Mouse (Mus musculus) heart, embryonic 11.5 days (tissue): ENCODE measurements around the gene Cir1. TPM values are rescaled to one million over a fixed set of nuclear protein-coding genes. Genes with fewer than 3 reads are reported as not detected.

ENCODE experiments used
- ATAC-seq: fragments of 200-750 bp; cut with Nextera tagmentation; replicated peaks from 2 replicates; pipeline ENCODE4 v1.8.0; 2017; ENCODE audit warnings: moderate library complexity; ENCODE audit not compliant: insufficient number of reproducible peaks, low FRiP score, low TSS enrichment
- H3K27ac ChIP-seq: fragments of 300-500 bp; sonication (generic); 2 replicates; pipeline ENCODE4 v1.5.1; 2014; ENCODE audit warnings: mild to moderate bottlenecking, low read depth, low read length
- H3K27me3 ChIP-seq: fragments of 300-500 bp; sonication (generic); 2 replicates; pipeline ENCODE4 v1.6.1; 2014; ENCODE audit warnings: mild to moderate bottlenecking, low read length, mixed read lengths; ENCODE audit not compliant: control insufficient read depth, insufficient read depth
- H3K36me3 ChIP-seq: fragments of 300-500 bp; sonication (generic); 2 replicates; pipeline ENCODE4 v1.6.1; 2014; ENCODE audit warnings: mild to moderate bottlenecking, low read length, moderate library complexity, mixed read lengths; ENCODE audit not compliant: control insufficient read depth, insufficient read depth
- H3K4me1 ChIP-seq: fragments of 300-500 bp; sonication (generic); 2 replicates; pipeline ENCODE4 v1.6.1; 2014; ENCODE audit warnings: low read length; ENCODE audit not compliant: control insufficient read depth, insufficient read depth
- H3K4me2 ChIP-seq: fragments of 300-500 bp; sonication (generic); 2 replicates; pipeline ENCODE4 v1.6.1; 2014; ENCODE audit warnings: mild to moderate bottlenecking, moderate library complexity
- H3K4me3 ChIP-seq: fragments of 300-500 bp; sonication (generic); 2 replicates; pipeline ENCODE4 v1.5.1; 2014; ENCODE audit warnings: low read depth, low read length
- H3K9ac ChIP-seq: fragments of 300-500 bp; sonication (generic); 2 replicates; pipeline ENCODE4 v1.6.1; 2014; ENCODE audit warnings: mild to moderate bottlenecking, low read depth, low read length, moderate library complexity
- H3K9me3 ChIP-seq: fragments of 300-500 bp; sonication (generic); replicated peaks from 2 replicates; pipeline ENCODE4 v1.6.1; 2016; ENCODE audit warnings: low read length; ENCODE audit not compliant: control insufficient read depth
- WGBS: fragments of 180-500 bp; shearing (Covaris S2); extraction: QIAGEN DNeasy Blood & Tissue Kit; methylation state at CpG from one replicate; pipeline ENCODE4 v1.1.7; 2014; ENCODE audit not compliant: insufficient replicate concordance; 5-methylcytosine and 5-hydroxymethylcytosine counted together
- polyA plus RNA-seq: library from polyadenylated mRNA; unstranded; fragments of >200 nt; fragmentation: Nextera tagmentation; extraction: Ambion mirVana; gene quantifications from 2 replicates; pipeline ENCODE4 v1.2.1, GENCODE M21; 2014

Gene Cir1
- polyA plus RNA-seq, 1 experiment from 2014 or later, result 17.6 TPM

DNA sequence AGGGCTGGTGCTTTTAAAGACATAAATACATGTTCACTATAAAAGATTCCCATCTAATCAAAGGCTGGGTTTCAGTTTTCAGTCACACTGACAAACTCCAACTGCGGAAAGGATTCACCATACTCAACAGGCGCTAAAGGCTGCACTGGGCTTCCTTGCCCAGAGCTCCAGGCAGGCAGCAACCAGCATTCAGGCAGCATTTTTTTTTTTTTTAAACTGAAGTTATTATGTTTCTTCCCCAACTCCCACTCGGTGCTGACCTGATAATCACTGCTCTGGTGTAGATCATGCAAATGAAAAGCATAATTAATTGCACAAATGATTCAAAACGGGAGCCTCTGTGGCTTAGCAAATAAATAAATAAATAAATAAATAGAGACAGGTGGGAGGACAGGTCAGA is 44.7 kb downstream of the Cir1 start:
- ATAC-seq, result no peak
- Histone ChIP-seq H3K4me1 (peaks cover 23% of the 10 kb centered on the region; the same call in 1 of the 2 replicates), H3K4me3 (no peak overlapping the region), H3K36me3 (no peaks in the 10 kb centered on the region), H3K9ac (no peak overlapping the region), H3K4me2 (no peak overlapping the region), H3K27ac (no peak overlapping the region), H3K27me3 (peaks cover 86% of the 10 kb centered on the region), H3K9me3 (no peaks in the 10 kb centered on the region)
- 5% methylated on average over 4 of the region's 4 CpGs for WGBS

DNA sequence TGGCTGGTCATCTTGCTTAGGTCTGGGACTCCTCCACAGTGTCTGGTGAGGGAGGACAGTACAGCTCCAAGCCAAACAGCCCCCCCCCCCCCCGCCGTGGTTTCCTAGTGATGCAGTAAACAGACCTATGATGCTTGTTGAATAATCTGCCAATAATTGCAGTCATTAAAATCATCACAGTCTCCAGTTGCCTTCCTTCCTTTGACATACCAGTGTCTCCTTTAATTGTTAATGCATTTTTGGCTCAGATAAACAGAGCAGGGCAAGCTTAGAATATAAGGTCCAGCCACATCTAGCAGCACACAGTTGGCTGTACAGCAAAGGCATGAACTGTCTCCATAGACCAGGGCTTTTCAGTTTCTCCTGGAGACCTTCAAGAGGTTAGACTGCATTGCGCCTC is 45.3 kb downstream of the Cir1 start:
- 29% methylated on average over 3 of the region's 3 CpGs for WGBS

DNA sequence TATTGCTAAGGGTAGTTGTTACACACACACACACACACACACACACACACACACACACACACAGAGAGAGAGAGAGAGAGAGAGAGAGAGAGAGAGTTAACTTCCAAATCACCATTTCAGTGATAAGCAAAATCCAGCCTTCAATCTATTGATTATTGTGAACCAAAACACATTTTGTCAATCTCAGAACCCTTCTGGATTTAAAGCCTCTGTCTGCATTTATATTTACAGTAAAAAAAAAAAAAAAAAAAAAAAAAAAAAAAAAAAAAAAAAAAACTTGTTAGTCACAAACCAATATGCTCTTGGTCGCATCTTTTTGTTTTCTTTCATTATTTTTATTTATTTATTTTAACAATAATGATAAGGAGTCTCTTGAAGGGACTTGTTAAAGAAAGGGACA is 45.9 kb downstream of the Cir1 start:
- Histone ChIP-seq H3K9me3 (no peaks in the 10 kb centered on the region), H3K9ac (no peak overlapping the region), H3K4me3 (no peak overlapping the region), H3K36me3 (no peaks in the 10 kb centered on the region), H3K4me1 (peaks cover 16% of the 10 kb centered on the region; the same call in 1 of the 2 replicates), H3K27me3 (peaks cover 82% of the 10 kb centered on the region), H3K4me2 (no peak overlapping the region), H3K27ac (no peak overlapping the region)
- 23% methylated on average over 1 of the region's 1 CpGs for WGBS
- no peak for ATAC-seq

More for the DNA sequence above, 45.3 kb downstream of the Cir1 start:
- Histone ChIP-seq H3K36me3 (no peaks in the 10 kb centered on the region), H3K4me1 (peaks cover 19% of the 10 kb centered on the region; the same call in 1 of the 2 replicates), H3K9ac (no peak overlapping the region), H3K4me2 (no peak overlapping the region), H3K4me3 (no peak overlapping the region), H3K9me3 (no peaks in the 10 kb centered on the region), H3K27ac (no peak overlapping the region), H3K27me3 (peaks cover 86% of the 10 kb centered on the region)
- ATAC-seq, result no peak

DNA sequence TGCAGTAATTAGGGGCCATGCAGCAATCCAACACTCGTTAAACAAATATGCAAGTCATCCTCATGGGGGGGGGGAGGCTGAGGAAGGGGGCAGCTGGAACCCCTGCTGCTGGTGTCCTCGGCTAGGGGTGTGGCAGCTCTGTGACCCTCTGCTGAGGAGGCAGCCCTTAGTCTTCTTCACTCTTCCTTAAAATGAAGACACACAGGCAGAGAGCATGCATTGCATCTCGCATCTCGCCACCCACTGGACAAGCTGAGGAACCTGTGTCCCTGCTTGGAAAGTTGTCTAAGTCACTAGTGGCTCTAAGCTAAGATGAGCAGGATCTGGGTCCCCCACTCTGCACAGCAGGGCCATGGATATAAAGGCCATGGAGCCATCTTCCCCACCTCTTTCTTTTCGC is 46.5 kb downstream of the Cir1 start:
- Histone ChIP-seq H3K4me2 (no peak overlapping the region), H3K36me3 (no peaks in the 10 kb centered on the region), H3K9me3 (no peaks in the 10 kb centered on the region), H3K9ac (no peak overlapping the region), H3K4me1 (peaks cover 16% of the 10 kb centered on the region; the same call in 1 of the 2 replicates), H3K27ac (no peak overlapping the region), H3K27me3 (peaks cover 76% of the 10 kb centered on the region), H3K4me3 (no peak overlapping the region)
- no peak for ATAC-seq
- whole genome bisulfite sequencing, result 9% methylated on average over 5 of the region's 5 CpGs

- ATAC-seq, result no peak; the same call in 1 of the 2 replicates
- Histone ChIP-seq H3K9ac (no peak overlapping the region), H3K4me3 (peak overlapping the region; percentile 54), H3K36me3 (no peaks in the 10 kb centered on the region), H3K27me3 (peaks cover 63% of the 10 kb centered on the region), H3K27ac (no peak overlapping the region), H3K4me2 (peak overlapping the region; percentile 92), H3K9me3 (no peaks in the 10 kb centered on the region), H3K4me1 (peaks cover 12% of the 10 kb centered on the region; the same call in 1 of the 2 replicates)
- WGBS, result 3% methylated on average over 11 of the region's 11 CpGs
Measured at GRCm38 (mm10) chr2:73264611-73265195, 47.8 kb downstream of the Cir1 start.

- H3K4me2 ChIP-seq, result peak overlapping the region; percentile 92
- peak overlapping the region; percentile 54 for H3K4me3 ChIP-seq
- H3K27me3 ChIP-seq, result peaks cover 59% of the 10 kb centered on the region
- under 1% methylated on average over 38 of the region's 38 CpGs for WGBS
- no peak overlapping the region for H3K27ac ChIP-seq
- H3K9me3 ChIP-seq, result no peaks in the 10 kb centered on the region
- peaks cover 12% of the 10 kb centered on the region; the same call in 1 of the 2 replicates for H3K4me1 ChIP-seq
- H3K9ac ChIP-seq, result no peak overlapping the region; the same call in 1 of the 2 replicates
- no peaks in the 10 kb centered on the region for H3K36me3 ChIP-seq
- ATAC-seq, result no peak
Measured at GRCm38 (mm10) chr2:73263794-73264610, 48.5 kb downstream of the Cir1 start.

- H3K27ac ChIP-seq, result no peak overlapping the region
Measured at GRCm38 (mm10) chr2:73263172-73263765, 49.2 kb downstream of the Cir1 start.

DNA sequence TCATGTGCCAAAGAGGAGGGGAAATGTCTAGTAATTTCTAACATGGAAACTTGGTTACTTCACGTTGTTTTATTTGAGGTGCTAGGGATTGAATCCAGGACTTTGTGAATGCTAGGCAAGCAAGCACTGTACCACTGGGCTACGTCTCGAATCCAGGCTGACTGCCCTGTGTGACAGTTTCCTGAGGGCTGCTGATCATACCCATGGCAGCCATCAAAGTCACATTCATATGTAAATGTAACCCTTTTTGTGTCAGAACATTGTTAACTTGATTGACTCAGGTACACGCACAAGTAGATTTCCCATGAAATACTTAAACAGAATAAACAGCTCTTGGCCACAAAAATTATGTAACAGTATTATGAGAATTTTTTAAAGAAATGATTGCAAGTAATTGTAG is 63.8 kb downstream of the Cir1 start:
- Histone ChIP-seq H3K27ac (no peak overlapping the region), H3K36me3 (no peaks in the 10 kb centered on the region), H3K9me3 (no peaks in the 10 kb centered on the region; the same call in 1 of the 2 replicates), H3K4me1 (no peaks in the 10 kb centered on the region), H3K9ac (no peak overlapping the region), H3K4me3 (no peak overlapping the region), H3K27me3 (no peaks in the 10 kb centered on the region), H3K4me2 (no peak overlapping the region)
- no peak for ATAC-seq
- WGBS, result 80% methylated on average over 4 of the region's 4 CpGs

More at GRCm38 (mm10) chr2:73263172-73263765, 49.2 kb downstream of the Cir1 start:
- H3K36me3 ChIP-seq, result no peaks in the 10 kb centered on the region
- peak overlapping the region; percentile 92 for H3K4me2 ChIP-seq
- no peak overlapping the region; the same call in 1 of the 2 replicates for H3K9ac ChIP-seq
- no peak for ATAC-seq
- H3K27me3 ChIP-seq, result peaks cover 54% of the 10 kb centered on the region
- peaks cover 12% of the 10 kb centered on the region; the same call in 1 of the 2 replicates for H3K4me1 ChIP-seq
- peak overlapping the region; percentile 54 for H3K4me3 ChIP-seq
- WGBS, result 6% methylated on average over 16 of the region's 16 CpGs
- no peaks in the 10 kb centered on the region for H3K9me3 ChIP-seq
